Mouse (Mus musculus) kidney, adult 2 months (tissue): ENCODE results near the gene Rpl3.

Source experiments
- CTCF ChIP-seq: fragments of 200-500 bp; conservative IDR thresholded peaks from 2 replicates; pipeline ENCODE4 v1.5.1; 2011; ENCODE audit warnings: low read depth, mild to moderate bottlenecking, control low read depth, low read length, moderate library complexity, mixed read lengths; ENCODE audit not compliant: insufficient read depth, insufficient read length
- POLR2A ChIP-seq: fragments of 200-500 bp; IDR thresholded peaks from one replicate; pipeline ENCODE4 v1.6.1; 2011; ENCODE audit warnings: low read depth, low read length, control low read depth

DNA sequence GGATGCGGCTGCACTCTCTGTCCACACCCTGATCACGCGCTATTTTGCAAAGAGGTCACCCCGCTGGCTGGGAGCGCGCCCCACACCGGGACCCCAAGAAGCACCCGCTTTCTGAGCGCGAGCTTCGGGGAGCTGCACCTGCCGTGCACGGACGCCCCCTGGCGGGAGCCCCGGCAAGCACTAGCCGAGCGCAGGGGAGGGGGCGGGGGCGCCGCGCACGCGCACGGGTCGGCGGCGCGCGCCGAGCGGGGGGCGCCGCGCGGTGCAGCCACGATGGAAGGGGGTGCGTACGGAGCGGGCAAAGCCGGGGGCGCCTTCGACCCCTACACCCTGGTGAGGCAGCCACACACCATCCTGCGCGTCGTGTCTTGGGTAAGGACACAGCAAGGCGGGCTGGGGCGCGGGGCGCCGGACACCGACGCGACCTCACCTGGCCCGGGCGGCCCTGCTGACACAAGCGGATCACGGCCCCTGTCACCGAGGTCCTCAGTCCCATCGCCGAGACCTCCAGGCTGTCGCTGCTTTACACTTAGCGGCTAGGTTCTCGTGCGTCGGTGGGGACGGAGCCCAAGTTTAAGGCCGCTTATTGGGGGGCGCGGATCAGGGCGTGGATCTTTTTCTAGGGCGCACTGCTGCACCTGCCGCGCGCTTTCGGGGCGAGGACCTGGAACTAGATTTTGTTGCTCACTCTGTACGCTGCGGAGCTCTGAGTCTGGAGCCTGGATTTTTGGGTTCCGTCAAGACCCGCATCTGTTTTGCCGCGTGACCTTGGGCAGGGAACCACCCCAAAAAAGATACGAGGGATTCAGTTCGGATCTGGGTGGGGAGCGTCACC, at the start of gene Rpl3, which contains the start of gene Syngr1:
- TF ChIP-seq POLR2A: no peak
- peak; percentile 60 for TF ChIP-seq CTCF
